Mouse (Mus musculus) left cerebral cortex, adult 2 months (tissue): Measurements from ENCODE around the gene Pak1. TPM values are rescaled to one million over a fixed set of nuclear protein-coding genes. Genes with fewer than 3 reads are reported as not detected.

ENCODE experiments used
- DNase-seq, 2 experiments: peaks; one replicate each; pipeline ENCODE4 v3.0.0; 2021 to 2022; ENCODE audit warnings: low spot score in 2 of 2, mixed read lengths in 1 of 2; ENCODE audit errors: extremely low spot score in 1 of 2
- H3K27ac ChIP-seq: fragments of 200-600 bp; 2 replicates; pipeline ENCODE4 v1.8.1; 2022
- H3K4me3 ChIP-seq: fragments of 200-600 bp; 2 replicates; pipeline ENCODE4 v1.8.1; 2022
- CTCF ChIP-seq: fragments of 200-600 bp; IDR thresholded peaks from 2 replicates; pipeline ENCODE4 v1.8.1; 2022; ENCODE audit warnings: antibody characterized with exemption, mild to moderate bottlenecking, moderate library complexity
- intact Hi-C: fragments of 180-260 bp; cut with DNase I; formaldehyde crosslinking; loops from one replicate; pipeline ENCODE4 v1.15.1; 2025
- total RNA-seq, 2 experiments: library from RNA; stranded (reverse); gene quantifications; 2 replicates each; pipeline ENCODE4 v1.2.3; 2021

The Pak1 gene
- total RNA-seq, 2 experiments from 2014 or later, result 414 to 463 TPM

GRCm38 (mm10) chr7:97764591-97764990 lies 23.8 kb upstream of the Pak1 start:
- Histone ChIP-seq H3K27ac (peak overlapping the region; percentile 80), H3K4me3 (no peak overlapping the region)

GRCm38 (mm10) chr7:97765181-97765962 lies 23.0 kb upstream of the Pak1 start:
- H3K27ac ChIP-seq, result peak overlapping the region; percentile 80
- intact Hi-C loops, result loop anchor here (1.0 kb wide), 3 partner anchors 16 to 76 kb away; partner anchors contain the start of gene Pak1
- no peak for TF ChIP-seq CTCF
- no peak overlapping the region for H3K4me3 ChIP-seq
- DNase-seq, result peak; percentile 48 to 65

More at GRCm38 (mm10) chr7:97764591-97764990, 23.8 kb upstream of the Pak1 start:
- intact Hi-C loops, result no loop called here
- no peak for DNase-seq
- no peak for TF ChIP-seq CTCF

GRCm38 (mm10) chr7:97765963-97766347 lies 22.4 kb upstream of the Pak1 start:
- DNase-seq, result no peak
- intact Hi-C loops, result loop anchor here (1.0 kb wide), 3 partner anchors 17 to 75 kb away; partner anchors contain the start of gene Pak1
- H3K27ac ChIP-seq, result peak overlapping the region; percentile 80

GRCm38 (mm10) chr7:97766406-97767166 lies 21.8 kb upstream of the Pak1 start:
- no peak overlapping the region for H3K4me3 ChIP-seq
- no peak for DNase-seq
- intact Hi-C loops, result no loop called here
- H3K27ac ChIP-seq, result no peak overlapping the region
- TF ChIP-seq CTCF, result no peak

More at GRCm38 (mm10) chr7:97765963-97766347, 22.4 kb upstream of the Pak1 start:
- no peak overlapping the region for H3K4me3 ChIP-seq
- TF ChIP-seq CTCF, result no peak

GRCm38 (mm10) chr7:97767841-97768240 lies 20.5 kb upstream of the Pak1 start:
- no peak overlapping the region for H3K4me3 ChIP-seq
- intact Hi-C loops, result no loop called here
- H3K27ac ChIP-seq, result no peak overlapping the region; the same call in 1 of the 2 replicates
- no peak for DNase-seq
- TF ChIP-seq CTCF, result no peak

GRCm38 (mm10) chr7:97769020-97769419 lies 19.3 kb upstream of the Pak1 start:
- no peak overlapping the region for H3K27ac ChIP-seq
- intact Hi-C loops, result no loop called here
- no peak for DNase-seq
- no peak for TF ChIP-seq CTCF
- no peak overlapping the region for H3K4me3 ChIP-seq

GRCm38 (mm10) chr7:97770841-97771620 lies 17.3 kb upstream of the Pak1 start:
- DNase-seq, result no peak
- no peak for TF ChIP-seq CTCF
- intact Hi-C loops, result no loop called here
- Histone ChIP-seq H3K27ac (no peak overlapping the region), H3K4me3 (no peak overlapping the region)

GRCm38 (mm10) chr7:97775380-97775779 lies 13.0 kb upstream of the Pak1 start:
- TF ChIP-seq CTCF, result no peak; the same call in 1 of the 2 replicates

GRCm38 (mm10) chr7:97775923-97776322 lies 12.4 kb upstream of the Pak1 start:
- Histone ChIP-seq H3K27ac (no peak overlapping the region), H3K4me3 (no peak overlapping the region)
- intact Hi-C loops, result no loop called here
- TF ChIP-seq CTCF, result no peak
- DNase-seq, result no peak

More at GRCm38 (mm10) chr7:97775380-97775779, 13.0 kb upstream of the Pak1 start:
- DNase-seq, result no peak
- no peak overlapping the region for H3K27ac ChIP-seq
- no peak overlapping the region for H3K4me3 ChIP-seq
- intact Hi-C loops, result no loop called here

GRCm38 (mm10) chr7:97777191-97777590 lies 11.2 kb upstream of the Pak1 start:
- no peak for TF ChIP-seq CTCF
- Histone ChIP-seq H3K4me3 (no peak overlapping the region), H3K27ac (no peak overlapping the region)
- intact Hi-C loops, result no loop called here
- DNase-seq, result no peak

- Histone ChIP-seq H3K27ac (no peak overlapping the region), H3K4me3 (no peak overlapping the region)
- intact Hi-C loops, result no loop called here
- no peak for DNase-seq
- TF ChIP-seq CTCF, result no peak
Observed at GRCm38 (mm10) chr7:97780222-97780621, 8.1 kb upstream of the Pak1 start.
